Mouse (Mus musculus) layer of hippocampus, adult 9-10 months (tissue): ENCODE measurements around the gene H2al1k.
"Not testable (repeated sequence)": the region's sequence is repeated elsewhere in the genome, so short reads cannot be mapped to it uniquely, and the experiment has no call there.

ENCODE experiments used
- DNase-seq: peaks from one replicate; pipeline ENCODE4 v3.0.0; 2022; ENCODE audit warnings: low spot score

The H2al1k gene

DNA sequence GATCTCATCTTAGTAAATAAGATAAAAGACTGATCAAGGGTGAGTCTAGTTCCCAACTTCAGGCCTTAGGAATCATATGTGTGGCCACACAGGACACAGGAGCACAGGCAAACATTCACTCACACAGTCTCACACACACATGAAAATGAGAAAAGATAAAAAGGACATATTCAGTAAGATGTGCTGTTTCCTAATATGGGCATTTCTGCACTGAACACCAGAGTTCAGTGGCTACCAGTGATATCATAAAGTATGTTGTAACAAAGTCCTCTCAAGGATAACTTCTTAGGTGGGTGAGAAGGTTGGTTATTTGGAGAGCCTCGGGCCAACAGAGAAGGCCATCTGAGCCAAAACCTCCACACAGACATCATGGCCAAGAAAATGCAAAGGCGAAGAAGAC lies at the start of gene H2al1k:
TSS of gene H2al1k (plus strand) at position 301 of the 400 bp plus-strand sequence.
- not testable (repeated sequence) for DNase-seq

DNA sequence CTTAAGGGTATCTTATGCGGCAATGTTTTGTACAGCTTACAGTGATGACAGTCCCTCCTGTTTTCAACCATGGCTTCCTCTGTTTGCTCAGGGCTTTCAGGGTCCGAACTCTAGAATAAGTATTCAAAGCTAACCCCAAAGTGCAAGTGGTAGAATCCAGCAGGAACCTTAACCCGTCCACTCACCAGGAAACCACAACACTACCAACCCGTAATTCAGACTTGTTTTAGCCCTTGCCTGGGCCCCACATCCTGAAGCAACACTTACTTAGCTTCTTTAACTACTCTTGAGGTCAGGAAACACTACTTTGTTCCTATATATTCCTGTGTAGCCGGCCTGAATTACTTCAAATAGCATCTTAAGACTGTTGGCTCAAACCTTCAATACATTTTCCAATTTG lies 47.6 kb upstream of the H2al1k start:
- DNase-seq, result no peak

DNA sequence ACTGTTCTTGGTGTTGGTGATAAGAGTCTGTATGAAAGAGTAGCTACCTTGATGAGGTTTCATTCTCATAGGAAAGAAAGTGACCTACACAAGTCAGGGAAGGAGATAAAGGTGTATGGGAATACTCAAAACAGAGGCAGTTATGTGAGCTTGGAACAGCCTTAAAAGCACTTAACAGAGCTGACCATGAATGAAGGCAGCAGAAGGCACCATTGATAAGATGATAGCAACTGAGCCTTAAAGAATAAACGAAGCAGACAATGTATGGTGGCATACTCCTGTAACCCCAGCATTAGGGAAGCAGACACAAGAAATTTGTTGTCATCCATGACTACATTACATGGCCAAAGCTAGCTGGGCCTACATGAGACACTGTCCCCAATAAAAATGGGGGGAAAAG lies 47.0 kb upstream of the H2al1k start:
- DNase-seq, result no peak

DNA sequence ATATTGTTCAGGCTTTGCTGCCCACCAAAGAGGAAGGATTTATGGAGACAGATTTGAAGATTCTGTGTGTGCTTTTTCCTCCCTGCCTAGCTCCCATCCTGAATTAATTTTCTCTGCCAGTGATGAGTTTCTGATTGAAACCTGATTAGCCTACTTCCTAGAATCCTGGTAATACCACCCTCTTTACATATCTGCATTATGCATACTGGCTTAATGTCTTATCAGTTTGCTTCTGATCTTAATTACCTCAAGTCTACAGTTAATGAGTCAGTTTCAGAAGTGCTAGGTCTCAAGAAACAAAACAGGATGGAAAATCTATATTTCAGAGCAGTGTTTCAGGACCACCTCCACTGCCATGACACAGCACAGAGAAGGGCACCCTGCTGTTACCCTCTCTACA lies 34.0 kb upstream of the H2al1k start:
- not testable (repeated sequence) for DNase-seq

DNA sequence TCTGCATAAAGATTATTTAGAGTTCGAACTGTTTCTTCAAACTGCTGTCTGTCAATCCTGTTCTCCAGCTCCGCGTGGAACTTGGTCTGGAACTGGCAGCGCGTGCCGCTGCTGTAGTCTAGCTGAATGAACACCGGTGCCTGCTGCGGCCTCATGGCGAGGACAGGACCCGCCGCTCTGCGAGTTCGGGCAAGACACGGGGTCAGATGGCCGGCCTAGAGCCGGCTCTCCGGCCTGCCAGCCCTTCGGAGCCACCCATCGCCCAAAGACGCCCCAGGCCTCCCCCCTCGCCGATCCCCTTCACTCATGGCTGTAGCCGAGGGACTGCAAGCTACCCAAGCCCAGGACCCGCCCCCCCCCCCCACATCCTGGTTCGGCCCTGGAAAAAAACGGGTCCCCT lies 22.5 kb upstream of the H2al1k start:
- not testable (repeated sequence) for DNase-seq

DNA sequence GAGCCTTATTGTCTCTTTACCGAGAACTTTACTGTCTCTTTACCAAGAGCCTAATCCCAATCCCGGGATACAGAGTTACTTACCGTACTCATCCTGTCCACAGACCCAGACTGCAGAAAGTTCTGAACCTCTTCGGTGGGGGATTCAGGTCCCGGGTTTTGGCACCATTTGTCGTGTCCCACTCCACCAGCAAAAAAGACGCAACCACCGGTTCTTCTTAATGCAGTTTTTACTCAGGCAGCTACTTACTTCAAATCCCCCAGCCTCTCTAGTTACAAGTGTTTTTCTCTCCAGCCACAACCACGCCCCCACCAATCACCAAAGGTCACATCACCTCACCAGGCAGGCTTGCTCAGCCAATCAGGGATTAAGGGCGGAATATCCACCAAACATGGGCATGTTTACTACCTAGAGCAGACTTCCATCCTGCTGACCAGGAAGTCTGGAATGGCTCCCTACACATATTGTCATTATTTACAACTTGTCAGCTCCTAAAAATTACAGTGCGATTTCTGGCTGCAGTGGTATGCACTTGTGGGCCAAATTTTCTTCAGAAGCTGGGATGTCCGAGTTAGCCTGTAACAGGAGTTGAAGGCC lies 18.0 kb upstream of the H2al1k start:
- DNase-seq, result not testable (repeated sequence)

DNA sequence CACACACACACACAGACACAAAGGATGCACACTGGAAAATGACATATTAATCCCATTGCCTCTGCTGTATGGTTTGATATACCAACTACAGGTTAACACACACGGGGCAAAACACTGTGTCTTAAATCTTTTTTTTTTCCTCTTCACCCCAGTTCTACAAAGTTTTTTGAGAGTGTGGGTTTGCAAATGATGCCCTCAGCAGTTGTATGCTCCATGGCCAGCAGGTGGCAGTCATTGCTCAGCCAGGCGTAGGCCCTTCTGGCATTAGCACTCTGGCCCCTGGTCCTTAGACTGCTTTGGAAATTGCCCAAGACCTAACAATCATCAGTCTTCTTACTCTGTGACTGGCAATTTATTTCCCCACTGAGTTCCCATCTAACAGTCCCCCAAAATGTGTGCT lies 17.4 kb upstream of the H2al1k start:
- peak; percentile 11 for DNase-seq

DNA sequence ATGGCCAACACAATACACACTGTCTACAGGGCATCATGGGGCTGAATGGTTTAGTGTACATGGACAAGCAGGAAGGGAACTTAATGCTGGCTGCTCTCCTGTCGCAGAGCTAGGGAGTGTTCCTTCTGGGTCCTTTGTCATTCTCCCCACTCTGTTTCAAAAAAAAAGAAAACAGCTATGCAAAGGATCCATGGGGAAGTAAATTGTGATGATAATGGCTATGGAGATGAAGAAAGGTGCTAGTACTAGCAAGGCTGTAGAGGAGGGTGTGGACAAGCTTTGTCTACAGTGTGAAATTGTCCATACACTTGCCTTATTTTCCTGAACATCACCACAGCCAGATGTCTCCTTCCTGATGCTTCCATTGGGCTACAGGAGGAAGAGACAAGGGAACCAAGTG lies 15.4 kb upstream of the H2al1k start:
- not testable (repeated sequence) for DNase-seq

DNA sequence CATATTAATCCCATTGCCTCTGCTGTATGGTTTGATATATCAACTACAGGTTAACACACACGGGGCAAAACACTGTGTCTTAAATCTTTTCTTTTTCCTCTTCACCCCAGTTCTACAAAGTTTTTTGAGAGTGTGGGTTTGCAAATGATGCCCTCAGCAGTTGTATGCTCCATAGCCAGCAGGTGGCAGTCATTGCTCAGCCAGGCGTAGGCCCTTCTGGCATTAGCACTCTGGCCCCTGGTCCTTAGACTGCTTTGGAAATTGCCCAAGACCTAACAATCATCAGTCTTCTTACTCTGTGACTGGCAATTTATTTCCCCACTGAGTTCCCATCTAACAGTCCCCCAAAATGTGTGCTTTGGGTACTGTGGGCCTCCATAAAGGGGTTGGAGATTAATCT lies 23.6 kb downstream of the H2al1k start:
- DNase-seq, result not testable (repeated sequence)

DNA sequence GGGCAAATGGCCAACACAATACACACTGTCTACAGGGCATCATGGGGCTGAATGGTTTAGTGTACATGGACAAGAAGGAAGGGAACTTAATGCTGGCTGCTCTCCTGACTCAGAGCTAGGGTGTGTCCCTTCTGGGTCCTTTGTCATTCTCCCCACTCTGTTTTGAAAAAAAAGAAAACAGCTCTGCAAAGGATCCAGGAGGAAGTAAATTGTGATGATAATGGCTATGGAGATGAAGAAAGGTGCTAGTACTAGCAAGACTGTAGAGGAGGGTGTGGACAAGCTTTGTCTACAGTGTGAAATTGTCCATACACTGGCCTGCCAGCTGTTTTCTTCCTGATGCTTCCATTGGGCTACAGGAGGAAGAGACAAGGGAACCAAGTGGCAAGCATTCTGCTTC lies 25.5 kb downstream of the H2al1k start:
- DNase-seq, result not testable (repeated sequence)
